Mouse (Mus musculus) midbrain, embryonic 15.5 days (tissue): ENCODE measurements around the gene Cep95. TPM values are rescaled to one million over a fixed set of nuclear protein-coding genes. Genes with fewer than 3 reads are reported as not detected.
"Not testable (repeated sequence)": the region's sequence is repeated elsewhere in the genome, so short reads cannot be mapped to it uniquely, and the experiment has no call there.

Experiments
- ATAC-seq: fragments of 200-750 bp; cut with Nextera tagmentation; replicated peaks from 2 replicates; pipeline ENCODE4 v1.8.0; 2017; ENCODE audit warnings: moderate TSS enrichment
- H3K27ac ChIP-seq: fragments of 300-500 bp; sonication (generic); 2 replicates; pipeline ENCODE4 v1.5.1; 2015; ENCODE audit warnings: mild to moderate bottlenecking, inconsistent platforms
- H3K27me3 ChIP-seq: fragments of 300-500 bp; sonication (generic); replicated peaks from 2 replicates; pipeline ENCODE4 v1.6.1; 2015; ENCODE audit warnings: inconsistent platforms
- H3K36me3 ChIP-seq: fragments of 300-500 bp; sonication (generic); replicated peaks from 2 replicates; pipeline ENCODE4 v1.6.1; 2015; ENCODE audit warnings: inconsistent platforms
- H3K4me1 ChIP-seq: fragments of 300-500 bp; sonication (generic); 2 replicates; pipeline ENCODE4 v1.6.1; 2015; ENCODE audit warnings: inconsistent platforms
- H3K4me2 ChIP-seq: fragments of 300-500 bp; sonication (generic); 2 replicates; pipeline ENCODE4 v1.6.1; 2015; ENCODE audit warnings: inconsistent platforms, mild to moderate bottlenecking, moderate library complexity
- H3K4me3 ChIP-seq: fragments of 300-500 bp; sonication (generic); 2 replicates; pipeline ENCODE4 v1.5.1; 2015; ENCODE audit warnings: mild to moderate bottlenecking, inconsistent platforms
- H3K9ac ChIP-seq: fragments of 300-500 bp; sonication (generic); 2 replicates; pipeline ENCODE4 v1.6.1; 2015; ENCODE audit warnings: mild to moderate bottlenecking, inconsistent platforms
- H3K9me3 ChIP-seq: fragments of 300-500 bp; sonication (generic); 2 replicates; pipeline ENCODE4 v1.6.1; 2016; ENCODE audit warnings: inconsistent platforms
- WGBS: fragments of 180-500 bp; shearing (Covaris S2); methylation state at CpG from one replicate; pipeline ENCODE4 v1.1.7; 2015; ENCODE audit warnings: mixed read lengths; 5-methylcytosine and 5-hydroxymethylcytosine counted together
- polyA plus RNA-seq: library from polyadenylated mRNA; unstranded; fragments of >200 nt; fragmentation: Nextera tagmentation; extraction: Ambion mirVana; gene quantifications from 2 replicates; pipeline ENCODE4 v1.2.1, GENCODE M21; 2015

Gene Cep95
- polyA plus RNA-seq, 1 experiment from 2014 or later: 17.3 TPM

DNA sequence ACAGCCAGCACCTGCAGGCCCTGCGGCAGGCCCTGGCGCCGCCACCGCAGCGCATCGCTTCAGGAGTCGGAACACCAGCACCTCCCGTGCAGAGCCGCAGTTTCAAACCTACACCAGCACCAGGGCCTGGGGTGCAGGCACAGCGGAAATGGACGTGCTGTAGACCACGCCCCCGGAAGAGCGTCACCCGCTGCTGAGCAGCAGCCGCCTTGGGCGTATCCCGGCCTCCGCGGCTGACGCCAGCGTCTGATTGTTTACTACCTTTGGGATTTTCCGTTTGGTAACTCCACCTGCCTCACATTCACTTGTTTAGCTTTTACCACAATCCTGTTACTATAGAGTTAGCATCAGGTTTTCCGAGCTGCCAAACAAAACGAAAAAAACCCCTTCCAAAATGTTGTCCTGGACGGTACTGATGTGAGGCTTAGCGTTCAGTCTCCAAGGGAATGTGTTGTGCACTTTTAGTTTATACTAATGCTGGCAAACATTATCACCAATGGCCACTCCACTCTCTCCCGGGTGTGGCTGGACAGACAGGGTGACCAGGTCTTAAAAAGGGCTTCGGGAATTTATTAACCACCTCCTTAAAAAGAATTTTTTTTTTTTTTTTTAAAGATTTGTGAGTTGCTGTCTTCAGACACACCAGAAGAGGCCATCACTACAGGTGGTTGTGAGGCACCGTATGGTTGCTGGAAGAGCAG is 9.5 kb upstream of the Cep95 start, which contains the start of gene Polg2:
TSS of gene Polg2 (minus strand) at position 150 of the 701 bp plus-strand sequence.
- H3K36me3 ChIP-seq: peaks cover 36% of the 10 kb centered on the region
- 2% methylated on average over 30 of the region's 30 CpGs for whole genome bisulfite sequencing
- H3K9ac ChIP-seq: peak within 1 kb of the TSS; percentile 86
- peak within 1 kb of the TSS; percentile 60 for H3K4me3 ChIP-seq
- H3K4me1 ChIP-seq: peaks cover 36% of the 10 kb centered on the region
- peak within 1 kb of the TSS; percentile 88 for H3K27ac ChIP-seq
- H3K4me2 ChIP-seq: peak within 1 kb of the TSS; percentile 71
- peak; percentile 99 for ATAC-seq
- H3K9me3 ChIP-seq: no peaks in the 10 kb centered on the region
- H3K27me3 ChIP-seq: no peaks in the 10 kb centered on the region

DNA sequence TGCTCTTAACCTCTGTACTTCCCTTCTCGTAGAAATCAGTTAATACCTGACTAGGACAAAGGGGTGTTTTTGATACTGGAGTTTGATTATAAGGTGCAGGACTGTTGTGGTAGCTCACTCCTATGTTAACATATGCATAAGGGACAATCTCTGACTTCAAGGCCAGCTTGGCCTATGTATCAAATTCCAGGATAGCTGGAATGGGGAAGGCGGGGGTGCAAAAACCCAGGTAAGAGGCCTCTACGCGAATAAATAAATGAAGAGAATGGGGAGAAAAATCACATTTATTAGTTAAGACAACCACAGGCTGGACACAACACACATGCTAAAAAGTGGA is 9.0 kb upstream of the Cep95 start:
- no peak; the same call in 1 of the 2 replicates for ATAC-seq
- Histone ChIP-seq H3K4me3 (no peak overlapping the region), H3K9me3 (no peaks in the 10 kb centered on the region), H3K27me3 (no peaks in the 10 kb centered on the region), H3K4me1 (peaks cover 40% of the 10 kb centered on the region), H3K9ac (no peak overlapping the region), H3K36me3 (peaks cover 33% of the 10 kb centered on the region), H3K4me2 (peak overlapping the region; percentile 71), H3K27ac (peak overlapping the region; percentile 88; the same call in 1 of the 2 replicates)
- WGBS: 61% methylated on average over 4 of the region's 4 CpGs

GRCm38 (mm10) chr11:106780590-106781220 is 8.3 kb upstream of the Cep95 start:
- Histone ChIP-seq H3K4me2 (no peak overlapping the region), H3K9me3 (no peaks in the 10 kb centered on the region), H3K4me3 (no peak overlapping the region), H3K27me3 (no peaks in the 10 kb centered on the region), H3K9ac (no peak overlapping the region), H3K4me1 (peaks cover 46% of the 10 kb centered on the region), H3K27ac (no peak overlapping the region), H3K36me3 (peaks cover 35% of the 10 kb centered on the region)
- no peak for ATAC-seq
- 73% methylated on average over 6 of the region's 6 CpGs for WGBS

- H3K4me3 ChIP-seq, H3K4me2 ChIP-seq, H3K9ac ChIP-seq, H3K27me3 ChIP-seq, ATAC-seq, H3K9me3 ChIP-seq, H3K27ac ChIP-seq: not testable (repeated sequence)
- Histone ChIP-seq H3K36me3 (peaks cover 38% of the 10 kb centered on the region), H3K4me1 (peaks cover 56% of the 10 kb centered on the region)
- WGBS: 94% methylated on average over 7 of the region's 7 CpGs
Observed at GRCm38 (mm10) chr11:106782271-106782670, 6.8 kb upstream of the Cep95 start.

- ATAC-seq: no peak
- 82% methylated on average over 9 of the region's 9 CpGs for WGBS
- no peak overlapping the region for H3K9ac ChIP-seq
- H3K27ac ChIP-seq: no peak overlapping the region
- H3K27me3 ChIP-seq: no peaks in the 10 kb centered on the region
- H3K36me3 ChIP-seq: peaks cover 38% of the 10 kb centered on the region
- H3K9me3 ChIP-seq: no peaks in the 10 kb centered on the region
- peaks cover 48% of the 10 kb centered on the region for H3K4me1 ChIP-seq
- no peak overlapping the region for H3K4me2 ChIP-seq
- no peak overlapping the region for H3K4me3 ChIP-seq
Observed at GRCm38 (mm10) chr11:106782841-106783764, 5.9 kb upstream of the Cep95 start.

GRCm38 (mm10) chr11:106784476-106784875 is 4.6 kb upstream of the Cep95 start:
- Histone ChIP-seq H3K4me1 (peaks cover 39% of the 10 kb centered on the region), H3K4me3 (no peak overlapping the region), H3K27me3 (no peaks in the 10 kb centered on the region), H3K27ac (no peak overlapping the region), H3K9ac (no peak overlapping the region), H3K4me2 (no peak overlapping the region), H3K9me3 (no peaks in the 10 kb centered on the region), H3K36me3 (peaks cover 38% of the 10 kb centered on the region)
- no peak for ATAC-seq
- 85% methylated on average over 2 of the region's 2 CpGs for WGBS

DNA sequence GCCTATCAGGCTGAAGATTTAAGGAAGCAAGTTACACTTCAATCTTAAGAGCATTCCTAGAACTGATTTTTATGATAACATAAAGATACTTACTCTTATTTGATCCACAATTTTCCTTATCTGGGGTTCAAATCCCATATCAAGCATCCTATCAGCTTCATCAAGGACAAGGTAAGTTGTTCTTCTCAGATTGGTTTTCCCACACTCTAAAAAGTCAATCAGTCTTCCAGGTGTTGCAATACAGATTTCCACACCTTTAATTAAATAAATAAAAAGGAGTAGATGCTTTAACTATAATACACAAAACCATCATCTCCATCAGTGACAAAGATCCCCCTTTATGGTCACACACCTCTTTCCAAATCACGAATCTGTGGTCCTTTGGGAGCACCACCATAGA is 4.0 kb upstream of the Cep95 start:
- WGBS: 80% methylated on average over 1 of the region's 1 CpGs
- peak overlapping the region; percentile 76; the same call in 1 of the 2 replicates for H3K4me3 ChIP-seq
- H3K27ac ChIP-seq: no peak overlapping the region
- H3K9me3 ChIP-seq: no peaks in the 10 kb centered on the region
- peaks cover 38% of the 10 kb centered on the region for H3K4me1 ChIP-seq
- peak overlapping the region; percentile 64 for H3K4me2 ChIP-seq
- H3K36me3 ChIP-seq: peaks cover 38% of the 10 kb centered on the region
- 0 out of 2 replicates have a peak overlapping the region, but pooled peaks have one; percentile 4 for H3K9ac ChIP-seq
- no peak for ATAC-seq
- no peaks in the 10 kb centered on the region for H3K27me3 ChIP-seq

DNA sequence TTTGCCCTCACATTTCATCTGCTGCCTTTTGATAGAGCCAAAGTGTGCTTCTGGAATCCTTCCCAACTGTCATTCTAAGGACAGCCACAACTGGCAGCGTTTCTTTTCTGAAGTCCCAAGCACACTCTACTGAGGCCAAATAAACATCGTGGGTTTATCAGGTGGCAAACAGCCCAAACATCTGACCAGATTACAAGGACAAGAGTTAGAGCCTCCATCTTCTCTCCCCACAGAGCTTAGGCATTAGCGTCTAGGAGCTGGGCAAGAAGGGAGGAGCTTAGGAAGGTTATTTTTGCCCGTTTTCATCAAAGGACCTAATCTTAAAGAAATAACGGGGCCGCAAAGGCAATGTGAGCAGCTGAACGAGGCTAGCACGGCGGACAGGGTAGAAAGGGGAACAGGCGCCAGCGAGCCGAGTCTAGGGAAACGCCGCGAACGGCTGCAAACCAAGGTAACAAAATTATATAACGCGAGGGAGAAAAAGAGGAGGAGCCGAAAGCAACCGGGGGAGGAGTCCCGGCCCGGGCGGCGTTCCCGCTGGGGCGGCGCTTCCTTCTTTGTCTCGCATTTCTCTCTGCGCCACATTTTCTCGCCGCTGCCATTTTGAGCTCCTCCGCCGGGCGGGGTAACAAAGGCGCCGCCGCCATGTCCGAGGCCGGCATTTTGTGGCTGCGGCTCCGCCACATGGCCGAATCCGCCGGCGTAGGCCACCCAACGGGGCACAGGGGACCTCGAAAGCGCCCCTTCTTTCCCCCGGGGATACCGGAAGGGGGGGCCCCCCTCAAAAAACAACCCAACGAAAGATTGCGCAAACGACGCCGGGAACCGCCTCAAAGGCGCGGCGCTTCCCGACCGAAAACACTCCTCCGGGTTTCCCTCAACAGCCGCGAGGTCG is 1.7 kb upstream of the Cep95 start:
- Histone ChIP-seq H3K4me2 (peak overlapping the region; percentile 64), H3K9me3 (no peaks in the 10 kb centered on the region), H3K4me1 (peaks cover 39% of the 10 kb centered on the region), H3K27me3 (no peaks in the 10 kb centered on the region), H3K4me3 (peak overlapping the region; percentile 76), H3K27ac (peak overlapping the region; percentile 99), H3K9ac (peak overlapping the region; percentile 98), H3K36me3 (peaks cover 31% of the 10 kb centered on the region)
- ATAC-seq: 0 out of 2 replicates have a peak, but pooled peaks have one; percentile 1
- under 1% methylated on average over 65 of the region's 65 CpGs for WGBS

GRCm38 (mm10) chr11:106788026-106788774 is 852 bp upstream of the Cep95 start:
- H3K27me3 ChIP-seq: no peaks in the 10 kb centered on the region
- peaks cover 26% of the 10 kb centered on the region for H3K36me3 ChIP-seq
- H3K4me1 ChIP-seq: peaks cover 39% of the 10 kb centered on the region
- under 1% methylated on average over 76 of the region's 79 CpGs for WGBS
- H3K9ac ChIP-seq: peak overlapping the region; percentile 98
- peak; percentile 88 for ATAC-seq
- peak overlapping the region; percentile 99 for H3K27ac ChIP-seq
- H3K9me3 ChIP-seq: no peaks in the 10 kb centered on the region
- peak overlapping the region; percentile 72 for H3K4me2 ChIP-seq
- H3K4me3 ChIP-seq: peak overlapping the region; percentile 76

GRCm38 (mm10) chr11:106789649-106790048 is 597 bp downstream of the Cep95 start:
- H3K27me3 ChIP-seq: no peaks in the 10 kb centered on the region
- H3K4me2 ChIP-seq: peak overlapping the region; percentile 72
- no peak for ATAC-seq
- H3K27ac ChIP-seq: peak overlapping the region; percentile 99
- peaks cover 21% of the 10 kb centered on the region for H3K36me3 ChIP-seq
- 0% methylated on average over 6 of the region's 6 CpGs for WGBS
- H3K9me3 ChIP-seq: no peaks in the 10 kb centered on the region
- H3K4me1 ChIP-seq: peaks cover 31% of the 10 kb centered on the region
- peak overlapping the region; percentile 76 for H3K4me3 ChIP-seq
- H3K9ac ChIP-seq: peak overlapping the region; percentile 85

GRCm38 (mm10) chr11:106793846-106794245 is 4.8 kb downstream of the Cep95 start:
- H3K9ac ChIP-seq: no peak overlapping the region
- ATAC-seq: no peak
- H3K27ac ChIP-seq: no peak overlapping the region
- 72% methylated on average over 4 of the region's 4 CpGs for WGBS
- H3K4me1 ChIP-seq: peaks cover 11% of the 10 kb centered on the region
- no peaks in the 10 kb centered on the region for H3K27me3 ChIP-seq
- H3K4me2 ChIP-seq: no peak overlapping the region
- peaks cover 41% of the 10 kb centered on the region for H3K36me3 ChIP-seq
- H3K4me3 ChIP-seq: no peak overlapping the region
- no peaks in the 10 kb centered on the region for H3K9me3 ChIP-seq
